Mouse (Mus musculus): ENCODE measurements around the gene Cntfr. TPM values are rescaled to one million over a fixed set of nuclear protein-coding genes. Genes with fewer than 3 reads are reported as not detected.

Cntfr gene
- polyA plus RNA-seq, 1 experiment = not detected

GRCm38 (mm10) chr4:41681176-41681575, 15.7 kb downstream of the Cntfr start:
- no peaks in the 10 kb centered on the region for H3K36me3 ChIP-seq (ENCODE audit: control insufficient read depth)
- no peaks in the 10 kb centered on the region for H3K9me3 ChIP-seq (ENCODE audit: control insufficient read depth, low read length)
- no peaks in the 10 kb centered on the region for H3K4me1 ChIP-seq (ENCODE audit: control insufficient read depth)
- H3K27me3 ChIP-seq (ENCODE audit: control insufficient read depth) = peaks cover 32% of the 10 kb centered on the region
- H3K4me3 ChIP-seq (replicated peaks) = no peak overlapping the region
- TF ChIP-seq TAL1 (IDR thresholded peaks at IDR 0.05; ENCODE audit: low read length) (no peak), GATA1 (IDR thresholded peaks at IDR 0.05; ENCODE audit: low read length) (no peak)

GRCm38 (mm10) chr4:41679291-41679690, 17.6 kb downstream of the Cntfr start:
- no peak for TF ChIP-seq TAL1 (IDR thresholded peaks at IDR 0.05; ENCODE audit: low read length)
- TF ChIP-seq GATA1 (IDR thresholded peaks at IDR 0.05; ENCODE audit: low read length) = no peak
- Histone ChIP-seq H3K4me3 (replicated peaks) (no peak overlapping the region), H3K36me3 (ENCODE audit: control insufficient read depth) (no peaks in the 10 kb centered on the region), H3K4me1 (ENCODE audit: control insufficient read depth) (no peaks in the 10 kb centered on the region), H3K27me3 (ENCODE audit: control insufficient read depth) (peaks cover 23% of the 10 kb centered on the region), H3K9me3 (ENCODE audit: control insufficient read depth, low read length) (no peaks in the 10 kb centered on the region)

- TF ChIP-seq GATA1 (IDR thresholded peaks at IDR 0.05; ENCODE audit: low read length) (no peak), TAL1 (IDR thresholded peaks at IDR 0.05; ENCODE audit: low read length) (no peak)
- H3K9me3 ChIP-seq (ENCODE audit: control insufficient read depth, low read length) = no peaks in the 10 kb centered on the region
- peaks cover 19% of the 10 kb centered on the region for H3K27me3 ChIP-seq (ENCODE audit: control insufficient read depth)
Observed at GRCm38 (mm10) chr4:41678863-41679262, 18.0 kb downstream of the Cntfr start.

GRCm38 (mm10) chr4:41677006-41677629, 19.8 kb downstream of the Cntfr start:
- no peaks in the 10 kb centered on the region for H3K9me3 ChIP-seq (ENCODE audit: control insufficient read depth, low read length)
- no peaks in the 10 kb centered on the region for H3K36me3 ChIP-seq (ENCODE audit: control insufficient read depth)
- H3K4me3 ChIP-seq (replicated peaks) = no peak overlapping the region
- TF ChIP-seq TAL1 (IDR thresholded peaks at IDR 0.05; ENCODE audit: low read length) (no peak), GATA1 (IDR thresholded peaks at IDR 0.05; ENCODE audit: low read length) (no peak)
- peaks cover 9% of the 10 kb centered on the region for H3K27me3 ChIP-seq (ENCODE audit: control insufficient read depth)
- no peaks in the 10 kb centered on the region for H3K4me1 ChIP-seq (ENCODE audit: control insufficient read depth)

More at GRCm38 (mm10) chr4:41678863-41679262, 18.0 kb downstream of the Cntfr start:
- no peak overlapping the region for H3K4me3 ChIP-seq (replicated peaks)
- H3K36me3 ChIP-seq (ENCODE audit: control insufficient read depth) = no peaks in the 10 kb centered on the region
- no peaks in the 10 kb centered on the region for H3K4me1 ChIP-seq (ENCODE audit: control insufficient read depth)

- no peaks in the 10 kb centered on the region for H3K4me1 ChIP-seq (ENCODE audit: control insufficient read depth)
- H3K4me3 ChIP-seq (replicated peaks) = no peak overlapping the region
- no peaks in the 10 kb centered on the region for H3K36me3 ChIP-seq (ENCODE audit: control insufficient read depth)
- H3K27me3 ChIP-seq (ENCODE audit: control insufficient read depth) = peaks cover 5% of the 10 kb centered on the region
- no peaks in the 10 kb centered on the region for H3K9me3 ChIP-seq (ENCODE audit: control insufficient read depth, low read length)
- TF ChIP-seq TAL1 (IDR thresholded peaks at IDR 0.05; ENCODE audit: low read length) = no peak
- no peak for TF ChIP-seq GATA1 (IDR thresholded peaks at IDR 0.05; ENCODE audit: low read length)
Observed at GRCm38 (mm10) chr4:41676248-41677005, 20.5 kb downstream of the Cntfr start.

GRCm38 (mm10) chr4:41673186-41673585, 23.7 kb downstream of the Cntfr start:
- Histone ChIP-seq H3K9me3 (ENCODE audit: control insufficient read depth, low read length) (no peaks in the 10 kb centered on the region), H3K27me3 (ENCODE audit: control insufficient read depth) (0 out of 2 replicates have a peak, but pooled peaks cover 2% of the 10 kb centered on the region), H3K36me3 (ENCODE audit: control insufficient read depth) (no peaks in the 10 kb centered on the region), H3K4me3 (replicated peaks) (no peak overlapping the region), H3K4me1 (ENCODE audit: control insufficient read depth) (no peaks in the 10 kb centered on the region)
- no peak for TF ChIP-seq GATA1 (IDR thresholded peaks at IDR 0.05; ENCODE audit: low read length)
- no peak for TF ChIP-seq TAL1 (IDR thresholded peaks at IDR 0.05; ENCODE audit: low read length)

- H3K27me3 ChIP-seq (ENCODE audit: control insufficient read depth) = 0 out of 2 replicates have a peak, but pooled peaks cover 2% of the 10 kb centered on the region
Observed at GRCm38 (mm10) chr4:41672522-41672963, 24.3 kb downstream of the Cntfr start.

GRCm38 (mm10) chr4:41671963-41672480, 24.9 kb downstream of the Cntfr start:
- H3K4me3 ChIP-seq (replicated peaks) = no peak overlapping the region

More at GRCm38 (mm10) chr4:41672522-41672963, 24.3 kb downstream of the Cntfr start:
- TF ChIP-seq GATA1 (IDR thresholded peaks at IDR 0.05; ENCODE audit: low read length) (no peak), TAL1 (IDR thresholded peaks at IDR 0.05; ENCODE audit: low read length) (no peak)
- H3K9me3 ChIP-seq (ENCODE audit: control insufficient read depth, low read length) = no peaks in the 10 kb centered on the region
- no peaks in the 10 kb centered on the region for H3K36me3 ChIP-seq (ENCODE audit: control insufficient read depth)
- H3K4me1 ChIP-seq (ENCODE audit: control insufficient read depth) = no peaks in the 10 kb centered on the region
- no peak overlapping the region for H3K4me3 ChIP-seq (replicated peaks)

GRCm38 (mm10) chr4:41671500-41671899, 25.4 kb downstream of the Cntfr start:
- H3K9me3 ChIP-seq (ENCODE audit: control insufficient read depth, low read length) = no peaks in the 10 kb centered on the region
- H3K27me3 ChIP-seq (ENCODE audit: control insufficient read depth) = 0 out of 2 replicates have a peak, but pooled peaks cover 2% of the 10 kb centered on the region
- H3K4me1 ChIP-seq (ENCODE audit: control insufficient read depth) = no peaks in the 10 kb centered on the region; the same call in 1 of the 2 replicates
- H3K36me3 ChIP-seq (ENCODE audit: control insufficient read depth) = no peaks in the 10 kb centered on the region
- no peak overlapping the region for H3K4me3 ChIP-seq (replicated peaks)
- TF ChIP-seq GATA1 (IDR thresholded peaks at IDR 0.05; ENCODE audit: low read length) = no peak

More at GRCm38 (mm10) chr4:41671963-41672480, 24.9 kb downstream of the Cntfr start:
- TF ChIP-seq GATA1 (IDR thresholded peaks at IDR 0.05; ENCODE audit: low read length) (no peak), TAL1 (IDR thresholded peaks at IDR 0.05; ENCODE audit: low read length) (no peak)
- H3K4me1 ChIP-seq (ENCODE audit: control insufficient read depth) = no peaks in the 10 kb centered on the region
- H3K27me3 ChIP-seq (ENCODE audit: control insufficient read depth) = 0 out of 2 replicates have a peak, but pooled peaks cover 2% of the 10 kb centered on the region
- no peaks in the 10 kb centered on the region for H3K9me3 ChIP-seq (ENCODE audit: control insufficient read depth, low read length)
- no peaks in the 10 kb centered on the region for H3K36me3 ChIP-seq (ENCODE audit: control insufficient read depth)
